Mouse (Mus musculus): Measurements from ENCODE around the gene Utf1. TPM values are rescaled to one million over a fixed set of nuclear protein-coding genes. Genes with fewer than 3 reads are reported as not detected.
A peak's percentile ranks its signal among the peaks of the same experiment; 100 is the strongest.

Utf1 gene
- polyA plus RNA-seq, 1 experiment from 2014 or later, result not detected

DNA sequence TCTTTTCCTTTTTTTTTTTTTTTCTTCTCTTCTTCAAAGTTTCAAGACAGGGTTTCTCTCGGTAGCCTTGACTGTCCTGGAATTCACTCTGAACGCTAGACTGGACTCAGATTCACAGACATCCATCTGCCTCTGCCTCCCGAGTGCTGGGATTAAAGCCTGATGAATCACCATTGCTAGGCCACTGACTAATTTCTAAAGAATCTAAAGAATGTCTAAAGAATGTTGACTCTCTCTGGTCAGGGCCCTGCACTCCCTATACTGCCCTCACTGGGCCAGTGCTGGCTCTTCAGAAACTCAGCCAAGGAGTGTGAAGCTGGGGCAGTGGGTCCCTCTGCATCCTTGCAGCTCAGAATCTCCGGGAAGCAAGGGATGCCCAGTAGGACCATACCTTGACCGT lies 31.9 kb downstream of the Utf1 start:
- H3K4me3 ChIP-seq (replicated peaks; ENCODE audit: low read depth, low read length), result no peak overlapping the region
- 57% methylated on average over 5 of the region's 5 CpGs for WGBS
- no peaks in the 10 kb centered on the region for H3K36me3 ChIP-seq (ENCODE audit: insufficient read depth, low read length)
- no peaks in the 10 kb centered on the region for H3K4me1 ChIP-seq (replicated peaks; ENCODE audit: insufficient read depth, low read length)
- no peak overlapping the region for H3K27ac ChIP-seq
- peak; percentile 18; the same call in 1 of the 2 replicates for TF ChIP-seq CTCF (IDR thresholded peaks at IDR 0.05; ENCODE audit: low read depth)
- no peaks in the 10 kb centered on the region for H3K9me3 ChIP-seq (replicated peaks; ENCODE audit: low read length)
- no peak overlapping the region for H3K4me2 ChIP-seq (ENCODE audit: low read length)
- H3K9ac ChIP-seq (ENCODE audit: low read depth, low read length), result no peak overlapping the region
- no peak for ATAC-seq (replicated peaks; ENCODE audit: low FRiP score, low read depth)
- peak; percentile 36 for DNase-seq (ENCODE audit: low spot score)
- H3K27me3 ChIP-seq (ENCODE audit: insufficient read depth, low read length), result no peaks in the 10 kb centered on the region

DNA sequence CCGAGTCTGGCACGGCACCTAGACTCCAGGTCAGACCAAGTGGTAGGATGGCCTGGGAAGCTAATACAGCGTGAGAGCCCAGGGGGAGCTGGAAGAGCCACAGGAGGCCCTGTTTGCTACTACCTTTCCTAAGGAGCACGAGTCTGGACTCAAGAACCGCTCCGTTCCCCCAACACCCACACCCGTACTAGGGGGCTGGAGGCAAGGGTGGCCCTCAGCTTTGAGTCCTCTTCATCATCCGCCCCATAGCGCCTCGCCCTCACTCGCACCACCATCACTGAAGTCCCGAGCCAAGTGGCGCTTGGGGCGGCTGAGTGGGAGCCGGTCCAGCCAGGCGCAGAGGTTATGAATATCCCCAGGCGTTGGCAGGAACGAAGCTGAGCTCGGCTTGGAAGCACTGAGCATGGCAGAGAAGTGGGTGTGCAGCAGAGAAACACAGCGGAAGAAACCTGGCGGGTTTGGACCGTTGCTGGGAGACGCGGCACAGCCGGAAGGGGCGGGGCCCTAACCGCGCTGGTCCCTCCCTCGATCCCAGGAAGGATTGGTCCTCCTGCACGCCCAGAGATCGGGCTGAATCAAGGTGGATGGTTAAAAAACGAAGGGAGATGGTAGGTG lies 34.8 kb downstream of the Utf1 start, which contains the start of gene 6430531B16Rik:
6430531B16Rik (minus strand) TSS at position 478 of the 615 bp plus-strand sequence.
- ATAC-seq (replicated peaks; ENCODE audit: low FRiP score, low read depth) (peak; percentile 91), DNase-seq (ENCODE audit: low spot score) (peak; percentile 88)
- no peak within 1 kb of the TSS for H3K27ac ChIP-seq
- no peaks in the 10 kb centered on the region for H3K27me3 ChIP-seq (ENCODE audit: insufficient read depth, low read length)
- 4% methylated on average over 32 of the region's 32 CpGs for WGBS
- no peaks in the 10 kb centered on the region for H3K9me3 ChIP-seq (replicated peaks; ENCODE audit: low read length)
- H3K4me3 ChIP-seq (replicated peaks; ENCODE audit: low read depth, low read length), result peak within 1 kb of the TSS; percentile 42
- peak within 1 kb of the TSS; percentile 69 for H3K4me2 ChIP-seq (ENCODE audit: low read length)
- H3K4me1 ChIP-seq (replicated peaks; ENCODE audit: insufficient read depth, low read length), result no peaks in the 10 kb centered on the region
- H3K36me3 ChIP-seq (ENCODE audit: insufficient read depth, low read length), result no peaks in the 10 kb centered on the region
- peak within 1 kb of the TSS; percentile 32 for H3K9ac ChIP-seq (ENCODE audit: low read depth, low read length)
- TF ChIP-seq CTCF (IDR thresholded peaks at IDR 0.05; ENCODE audit: low read depth), result no peak

DNA sequence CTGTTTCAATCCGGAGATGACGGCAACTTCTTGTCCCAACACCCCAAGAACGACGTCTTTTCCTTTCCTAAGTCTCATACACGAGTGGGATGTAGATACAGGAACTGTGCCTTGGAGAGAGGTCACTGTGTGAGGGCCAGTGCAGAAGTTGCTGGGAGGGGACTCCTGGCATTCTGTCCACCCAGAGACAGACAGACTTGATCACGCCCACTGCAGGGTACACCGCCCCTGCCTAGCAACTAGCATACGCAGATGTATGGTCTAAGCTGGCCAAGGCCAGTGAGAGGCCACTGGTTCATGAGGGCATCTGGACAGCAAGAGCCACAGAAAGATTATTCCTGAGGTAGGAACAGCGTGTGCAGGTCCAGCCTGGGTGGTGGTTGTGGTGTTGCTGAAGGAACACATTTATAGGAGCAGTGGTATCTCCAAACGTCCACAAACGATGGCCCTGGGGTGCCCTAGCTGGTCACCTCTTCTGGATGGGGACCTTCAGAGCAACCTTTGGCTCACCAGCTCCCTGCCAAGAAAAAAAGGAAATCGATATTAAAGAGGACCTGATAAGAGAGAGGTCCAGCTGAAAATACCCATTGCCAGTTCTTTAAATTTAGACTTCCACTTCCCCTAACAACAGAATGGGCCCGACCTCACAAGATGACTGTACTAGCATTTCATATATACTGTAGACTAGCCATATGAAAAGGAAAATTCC lies 35.6 kb downstream of the Utf1 start:
- Histone ChIP-seq H3K9ac (ENCODE audit: low read depth, low read length) (peak overlapping the region; percentile 32; the same call in 1 of the 2 replicates), H3K4me2 (ENCODE audit: low read length) (peak overlapping the region; percentile 69), H3K27me3 (ENCODE audit: insufficient read depth, low read length) (no peaks in the 10 kb centered on the region), H3K4me3 (replicated peaks; ENCODE audit: low read depth, low read length) (peak overlapping the region; percentile 42), H3K36me3 (ENCODE audit: insufficient read depth, low read length) (no peaks in the 10 kb centered on the region), H3K27ac (no peak overlapping the region), H3K4me1 (replicated peaks; ENCODE audit: insufficient read depth, low read length) (no peaks in the 10 kb centered on the region), H3K9me3 (replicated peaks; ENCODE audit: low read length) (no peaks in the 10 kb centered on the region)
- no peak for TF ChIP-seq CTCF (IDR thresholded peaks at IDR 0.05; ENCODE audit: low read depth)
- WGBS, result 39% methylated on average over 13 of the region's 13 CpGs
- peak; percentile 41; the same call in 1 of the 2 replicates for ATAC-seq (replicated peaks; ENCODE audit: low FRiP score, low read depth)
- DNase-seq (ENCODE audit: low spot score), result no peak

DNA sequence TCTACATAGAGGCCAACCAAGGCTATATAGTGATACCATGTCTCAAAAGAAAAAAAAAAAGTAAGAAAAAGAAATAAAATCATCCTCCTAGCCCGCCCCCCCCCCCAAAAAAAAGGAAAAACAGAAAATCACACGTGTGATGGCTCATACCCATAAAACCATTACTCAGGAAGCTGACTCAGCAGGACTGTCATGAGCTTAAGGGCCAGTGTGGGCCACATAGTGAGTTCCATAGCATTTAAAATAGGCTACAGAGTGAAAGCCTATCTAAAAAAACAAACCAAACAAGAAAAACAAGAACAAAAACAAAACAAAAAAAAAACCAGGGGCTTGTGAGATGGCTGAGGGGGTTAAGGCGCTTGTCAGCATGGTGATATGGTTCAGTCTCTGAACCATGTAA lies 37.2 kb downstream of the Utf1 start:
- H3K9ac ChIP-seq (ENCODE audit: low read depth, low read length), result no peak overlapping the region
- WGBS, result 56% methylated on average over 3 of the region's 3 CpGs

DNA sequence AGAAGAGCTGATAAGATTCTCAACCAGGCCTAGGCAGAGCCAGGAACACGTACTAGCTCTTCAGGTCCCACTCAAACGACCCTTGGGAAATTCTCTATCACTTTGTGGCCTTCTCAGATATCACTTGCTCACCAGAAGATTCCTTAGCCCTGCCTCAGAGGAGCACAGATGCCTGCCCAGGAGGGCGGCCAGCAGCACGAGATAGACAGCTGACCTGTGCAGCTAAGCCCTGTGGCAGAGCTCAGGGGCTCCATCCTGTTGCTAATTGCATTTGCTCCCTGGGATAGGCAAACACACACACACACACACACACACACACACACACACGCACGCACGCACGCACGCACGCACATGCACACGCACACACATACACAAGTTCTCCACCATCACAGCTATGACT lies 38.5 kb downstream of the Utf1 start:
- Histone ChIP-seq H3K27me3 (ENCODE audit: insufficient read depth, low read length) (no peaks in the 10 kb centered on the region), H3K27ac (no peak overlapping the region), H3K4me1 (replicated peaks; ENCODE audit: insufficient read depth, low read length) (no peaks in the 10 kb centered on the region), H3K4me2 (ENCODE audit: low read length) (no peak overlapping the region), H3K9ac (ENCODE audit: low read depth, low read length) (no peak overlapping the region), H3K9me3 (replicated peaks; ENCODE audit: low read length) (no peaks in the 10 kb centered on the region), H3K36me3 (ENCODE audit: insufficient read depth, low read length) (no peaks in the 10 kb centered on the region), H3K4me3 (replicated peaks; ENCODE audit: low read depth, low read length) (no peak overlapping the region)
- DNase-seq (ENCODE audit: low spot score) (no peak), ATAC-seq (replicated peaks; ENCODE audit: low FRiP score, low read depth) (no peak)
- WGBS, result 81% methylated on average over 11 of the region's 11 CpGs
- no peak for TF ChIP-seq CTCF (IDR thresholded peaks at IDR 0.05; ENCODE audit: low read depth)

More for the DNA sequence above, 37.2 kb downstream of the Utf1 start:
- H3K9me3 ChIP-seq (replicated peaks; ENCODE audit: low read length), result no peaks in the 10 kb centered on the region
- H3K27me3 ChIP-seq (ENCODE audit: insufficient read depth, low read length), result no peaks in the 10 kb centered on the region
- no peak overlapping the region for H3K4me2 ChIP-seq (ENCODE audit: low read length)
- ATAC-seq (replicated peaks; ENCODE audit: low FRiP score, low read depth) (no peak), DNase-seq (ENCODE audit: low spot score) (no peak)
- H3K4me1 ChIP-seq (replicated peaks; ENCODE audit: insufficient read depth, low read length), result no peaks in the 10 kb centered on the region
- no peak for TF ChIP-seq CTCF (IDR thresholded peaks at IDR 0.05; ENCODE audit: low read depth)
- no peak overlapping the region for H3K4me3 ChIP-seq (replicated peaks; ENCODE audit: low read depth, low read length)
- H3K36me3 ChIP-seq (ENCODE audit: insufficient read depth, low read length), result no peaks in the 10 kb centered on the region
- H3K27ac ChIP-seq, result no peak overlapping the region

DNA sequence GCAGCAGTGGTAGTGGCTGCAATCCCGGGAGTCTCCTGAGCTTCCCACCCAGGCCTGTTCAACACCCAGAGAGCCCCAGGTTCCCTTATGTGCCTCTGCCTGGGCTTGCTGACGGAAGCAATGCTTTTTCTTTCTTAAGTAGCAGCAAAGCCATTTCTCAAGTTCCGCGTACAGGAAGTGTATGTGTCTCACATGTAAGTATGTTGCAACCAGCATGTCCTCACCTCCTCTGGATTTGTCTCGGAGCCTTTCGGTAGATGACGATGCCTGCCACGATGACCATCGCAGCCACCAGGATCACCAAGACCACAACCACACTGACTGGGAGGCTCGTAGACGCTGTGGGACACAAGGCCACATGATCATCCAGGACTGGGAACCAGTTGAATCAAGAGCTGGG lies 40.9 kb downstream of the Utf1 start:
- H3K4me3 ChIP-seq (replicated peaks; ENCODE audit: low read depth, low read length), result no peak overlapping the region
- TF ChIP-seq CTCF (IDR thresholded peaks at IDR 0.05; ENCODE audit: low read depth), result no peak
- no peak overlapping the region for H3K27ac ChIP-seq
- no peaks in the 10 kb centered on the region for H3K9me3 ChIP-seq (replicated peaks; ENCODE audit: low read length)
- H3K9ac ChIP-seq (ENCODE audit: low read depth, low read length), result no peak overlapping the region
- H3K4me1 ChIP-seq (replicated peaks; ENCODE audit: insufficient read depth, low read length), result no peaks in the 10 kb centered on the region
- no peak overlapping the region for H3K4me2 ChIP-seq (ENCODE audit: low read length)
- no peaks in the 10 kb centered on the region for H3K27me3 ChIP-seq (ENCODE audit: insufficient read depth, low read length)
- DNase-seq (ENCODE audit: low spot score) (no peak), ATAC-seq (replicated peaks; ENCODE audit: low FRiP score, low read depth) (no peak)
- H3K36me3 ChIP-seq (ENCODE audit: insufficient read depth, low read length), result no peaks in the 10 kb centered on the region
- 90% methylated on average over 11 of the region's 11 CpGs for WGBS
